Mouse (Mus musculus) CD4-positive, CD25-positive, alpha-beta regulatory T cell, adult 2 months (primary cell): ENCODE results near the gene Gm44503.

Source experiments
- DNase-seq: peaks from one replicate; pipeline ENCODE4 v3.0.0-alpha.2; 2012; ENCODE audit warnings: low read depth, low spot score

Gm44503 gene

GRCm38 (mm10) chr9:72972984-72973383, 14.3 kb downstream of the Gm44503 start:
- DNase-seq, result no peak

GRCm38 (mm10) chr9:72974734-72975133, 16.1 kb downstream of the Gm44503 start:
- DNase-seq, result no peak

GRCm38 (mm10) chr9:72975242-72975641, 16.6 kb downstream of the Gm44503 start:
- no peak for DNase-seq

DNA sequence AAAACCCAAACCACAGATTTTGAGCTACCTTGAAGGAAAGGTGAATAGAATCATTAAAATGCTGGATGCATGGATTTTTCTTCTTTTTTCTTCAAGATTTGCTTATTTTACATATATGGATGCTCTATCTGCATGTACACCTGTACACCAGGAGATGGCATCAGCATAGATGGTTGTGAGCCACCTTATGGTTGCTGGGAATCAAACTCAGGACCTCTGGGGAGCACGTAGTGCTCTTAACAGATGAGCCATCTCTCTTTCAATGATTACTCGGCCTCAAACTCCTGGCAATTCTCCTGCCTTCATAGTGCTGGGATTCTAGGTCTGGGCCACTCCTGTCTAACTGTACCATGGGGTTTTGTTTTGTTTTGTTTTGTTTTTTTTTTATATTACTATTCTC, 24.4 kb downstream of the Gm44503 start:
- DNase-seq, result peak; percentile 53

DNA sequence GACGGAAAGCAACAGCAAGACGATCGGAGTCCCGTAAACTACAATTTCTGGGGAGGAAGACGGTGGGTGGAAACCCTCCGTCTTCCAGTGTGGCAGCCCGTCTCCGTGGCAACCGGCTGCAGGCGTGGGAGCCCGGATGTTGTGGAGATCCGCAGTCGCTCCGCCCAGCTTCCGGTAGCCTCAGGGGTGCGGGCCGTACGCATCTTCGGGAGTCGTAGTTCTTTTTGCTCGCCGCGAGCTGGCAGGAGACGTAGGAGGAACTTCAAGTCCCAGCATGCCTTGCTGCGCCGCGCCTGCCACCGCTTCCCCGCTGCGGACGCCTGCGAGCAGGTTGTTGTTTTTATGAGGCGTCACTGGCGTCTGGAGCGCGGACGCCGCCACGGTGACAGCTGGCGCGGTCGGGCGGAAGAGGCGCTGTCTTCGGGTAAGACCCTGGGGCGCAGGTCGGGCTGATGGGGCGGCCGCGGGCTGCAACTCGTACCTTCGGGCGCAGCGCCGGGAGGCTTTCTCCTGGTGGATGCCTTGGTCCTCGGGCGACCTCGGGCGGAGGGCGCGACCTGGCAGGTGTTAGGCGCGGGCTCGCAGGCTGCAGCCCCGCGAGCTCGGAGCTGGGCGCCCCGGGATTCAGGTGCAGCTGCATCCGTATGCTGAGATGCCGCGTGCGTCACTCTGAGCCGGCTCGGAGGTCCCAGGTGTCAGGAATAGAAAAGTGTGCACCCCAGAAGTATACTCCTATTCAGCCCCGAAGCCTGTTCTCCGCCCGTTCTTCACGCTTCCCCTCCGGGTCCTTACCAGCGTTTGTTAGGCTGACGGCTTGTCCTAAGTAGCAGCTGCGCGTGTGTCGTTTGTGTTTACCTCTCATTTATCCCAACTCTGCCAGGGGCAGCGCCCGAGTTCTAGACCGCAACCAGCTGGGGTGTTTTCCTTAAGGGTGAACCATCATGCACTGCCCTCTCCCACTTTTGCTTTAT, 26.9 kb downstream of the Gm44503 start, which contains the start of the genes Ccpg1os and Ccpg1:
Gene Ccpg1os (minus strand): TSS at position 133 of the 971 bp plus-strand sequence.
Gene Ccpg1 (plus strand): TSS at position 180 of the 971 bp plus-strand sequence.
- DNase-seq, result peak; percentile 99

GRCm38 (mm10) chr9:72987703-72988102, 29.1 kb downstream of the Gm44503 start:
- no peak for DNase-seq

DNA sequence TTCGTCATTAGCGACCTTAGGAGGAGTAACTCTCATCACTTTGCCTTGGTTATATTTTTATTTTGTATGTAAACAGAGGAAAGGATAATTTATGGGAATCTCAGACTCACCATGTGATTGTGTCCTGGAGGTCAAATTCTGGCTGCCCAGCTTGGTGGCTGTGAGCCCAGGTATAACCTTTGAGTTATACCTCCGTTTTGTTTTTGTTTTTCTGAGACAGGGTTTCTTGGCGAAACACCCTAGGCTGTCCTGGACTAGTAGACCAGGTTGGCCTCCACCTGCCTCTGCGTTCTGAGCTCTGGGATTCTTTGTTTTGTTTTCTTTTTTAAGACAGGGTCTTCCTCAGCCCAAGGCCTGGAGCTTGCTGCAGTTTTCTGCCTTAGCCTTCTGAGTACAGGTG, 30.1 kb downstream of the Gm44503 start:
- no peak for DNase-seq

- no peak for DNase-seq
Measured at GRCm38 (mm10) chr9:72991420-72991819, 32.8 kb downstream of the Gm44503 start.

DNA sequence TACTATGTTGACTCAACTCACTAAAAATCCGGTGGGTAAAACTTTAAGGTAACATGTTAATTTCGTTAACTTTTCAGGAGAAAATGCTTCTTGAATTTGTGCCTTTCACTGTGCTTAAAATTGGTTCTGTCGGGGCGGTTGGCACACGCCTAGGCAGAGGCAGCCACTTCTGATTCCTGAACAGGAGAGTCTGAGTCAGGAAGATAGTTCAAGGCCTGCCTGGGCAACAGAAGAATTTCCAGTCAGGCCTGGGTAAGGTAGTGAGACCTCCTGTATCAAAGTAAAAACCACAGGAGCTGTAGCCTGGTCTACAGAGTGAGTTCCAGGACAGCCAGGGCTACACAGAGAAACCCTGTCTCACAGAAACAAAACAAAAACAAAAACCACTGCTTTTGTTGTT, 33.9 kb downstream of the Gm44503 start:
- DNase-seq, result no peak

- DNase-seq, result no peak
Measured at GRCm38 (mm10) chr9:72996167-72996566, 37.5 kb downstream of the Gm44503 start.

- DNase-seq, result no peak
Measured at GRCm38 (mm10) chr9:72996806-72997205, 38.2 kb downstream of the Gm44503 start.

DNA sequence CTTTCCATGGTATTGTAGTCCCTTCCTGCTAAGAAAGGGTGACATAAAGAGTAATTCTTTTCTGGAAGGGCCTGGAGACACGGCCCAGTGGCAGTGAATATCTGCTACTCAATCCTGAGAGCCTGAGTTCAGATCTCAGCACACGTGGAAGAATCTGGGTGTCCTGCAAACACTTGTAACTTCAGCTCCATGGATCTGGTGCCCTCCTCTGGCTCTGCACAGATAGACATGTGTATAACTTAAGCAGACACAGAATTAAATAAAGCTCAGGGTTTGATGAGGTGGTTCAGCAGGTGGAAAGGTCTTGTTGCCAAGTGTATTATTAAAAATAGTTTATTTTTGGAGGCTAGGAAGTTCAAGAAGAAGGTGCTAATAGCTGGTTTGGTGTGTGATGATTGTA, 41.8 kb downstream of the Gm44503 start:
- peak; percentile 43 for DNase-seq

GRCm38 (mm10) chr9:73001314-73002011, 42.8 kb downstream of the Gm44503 start:
- DNase-seq, result no peak

- no peak for DNase-seq
Measured at GRCm38 (mm10) chr9:73002177-73002576, 43.5 kb downstream of the Gm44503 start.

- no peak for DNase-seq
Measured at GRCm38 (mm10) chr9:73004076-73004475, 45.4 kb downstream of the Gm44503 start.

GRCm38 (mm10) chr9:73005106-73005505, 46.5 kb downstream of the Gm44503 start:
- no peak for DNase-seq

- DNase-seq, result peak; percentile 46
Measured at GRCm38 (mm10) chr9:73006175-73006574, 47.5 kb downstream of the Gm44503 start.

DNA sequence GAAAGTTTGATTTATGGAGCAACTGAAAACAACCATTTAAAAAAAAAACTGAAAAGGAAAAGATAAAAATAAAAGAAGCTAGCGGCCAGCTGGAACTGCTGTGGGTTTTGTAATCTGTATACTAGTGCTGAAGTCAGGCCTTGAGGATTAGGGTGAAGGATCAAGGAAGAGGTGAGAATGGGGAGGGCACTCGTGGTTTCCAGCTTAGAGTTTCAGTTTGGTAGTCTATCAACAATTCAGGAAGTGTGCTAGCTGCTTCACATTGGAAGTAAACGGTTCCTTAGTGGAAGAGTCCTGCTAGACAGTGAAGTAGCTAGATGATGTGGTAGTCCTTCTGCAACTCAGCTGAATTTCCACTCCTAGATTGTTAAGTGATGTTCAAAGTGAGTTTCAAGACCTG, 49.7 kb downstream of the Gm44503 start:
- DNase-seq, result no peak

GRCm38 (mm10) chr9:73012629-73013028, 54.0 kb downstream of the Gm44503 start:
- peak; percentile 10 for DNase-seq

GRCm38 (mm10) chr9:73014724-73015123, 56.1 kb downstream of the Gm44503 start:
- DNase-seq, result no peak

DNA sequence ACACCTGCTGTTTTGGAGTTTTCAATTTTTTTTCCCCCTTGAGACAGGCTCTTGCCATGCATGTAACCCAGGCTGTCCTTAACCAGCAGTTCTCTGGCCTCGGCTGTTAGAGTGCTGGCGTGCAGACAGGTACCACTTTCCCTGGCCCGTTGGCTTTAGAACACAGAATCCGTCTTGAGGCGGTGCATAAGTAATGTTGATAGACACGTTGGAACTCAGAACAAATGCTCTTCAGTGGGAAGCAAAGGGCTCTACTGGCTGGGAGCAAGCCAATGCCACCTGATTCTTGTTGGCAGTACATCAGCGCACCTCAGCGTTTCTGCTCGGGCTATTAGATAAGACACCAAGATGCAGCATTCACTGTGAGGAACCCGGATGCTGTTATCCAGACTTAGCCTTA, 61.2 kb downstream of the Gm44503 start:
- no peak for DNase-seq

GRCm38 (mm10) chr9:73020566-73021097, 62.0 kb downstream of the Gm44503 start:
- DNase-seq, result no peak
